Mouse (Mus musculus): ENCODE measurements around the gene Map4k2.
"Not testable (repeated sequence)": the region's sequence is repeated elsewhere in the genome, so short reads cannot be mapped to it uniquely, and the experiment has no call there.

DNA sequence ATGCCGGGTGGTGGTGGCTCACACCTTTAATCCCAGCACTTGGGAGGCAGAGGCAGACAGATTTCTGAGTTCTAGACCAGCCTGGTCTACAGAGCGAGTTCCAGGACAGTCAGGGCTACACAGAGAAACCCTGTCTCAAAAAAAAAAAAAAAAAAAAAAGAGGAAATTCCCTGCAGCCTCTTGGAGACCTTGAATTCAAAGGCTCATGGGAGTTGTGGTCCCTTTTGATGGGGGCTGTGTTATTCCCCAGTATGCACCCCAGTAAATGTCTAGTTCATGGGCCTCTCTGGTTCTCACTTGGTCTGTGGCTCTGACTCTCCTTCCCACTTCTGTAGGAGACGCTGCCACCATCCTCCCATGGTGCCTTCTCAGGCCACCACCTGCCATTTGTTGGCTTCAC, 29.2 kb upstream of the Map4k2 start:
- TF ChIP-seq CTCF (IDR thresholded peaks at IDR 0.05; ENCODE audit: low read depth, low read length); POLR2A (IDR thresholded peaks at IDR 0.05; ENCODE audit: borderline replicate concordance, low read depth, low read length): not testable (repeated sequence)
